Mouse (Mus musculus) left cerebral cortex, postnatal 14 days (tissue): ENCODE measurements around the gene Gas1. TPM values are rescaled to one million over a fixed set of nuclear protein-coding genes. Genes with fewer than 3 reads are reported as not detected.

Source experiments
- DNase-seq, 2 experiments: peaks; one replicate each; pipeline ENCODE4 v3.0.0; 2021 to 2022; ENCODE audit warnings: low spot score in 2 of 2, mixed read lengths in 1 of 2
- intact Hi-C: fragments of 180-260 bp; cut with DNase I; formaldehyde crosslinking; loops from one replicate; pipeline ENCODE4 v1.15.1; 2025
- total RNA-seq, 2 experiments: library from RNA; stranded (reverse); gene quantifications; 2 replicates each; pipeline ENCODE4 v1.2.3; 2021

Gene Gas1
- total RNA-seq, 2 experiments from 2014 or later = 9.1 to 11.2 TPM

GRCm38 (mm10) chr13:60174953-60175352, 2.2 kb downstream of the Gas1 start:
- intact Hi-C loops = loop anchor here (2.0 to 5.0 kb wide), 4 partner anchors 277 to 333 kb away; no protein-coding TSS in a partner anchor
- no peak for DNase-seq

GRCm38 (mm10) chr13:60173591-60174524, 3.3 kb downstream of the Gas1 start:
- DNase-seq = no peak
- intact Hi-C loops = loop anchor here (2.0 kb wide), 1 partner anchor 281 kb away; no protein-coding TSS in a partner anchor

- no peak for DNase-seq
- intact Hi-C loops = no loop called here
Measured at GRCm38 (mm10) chr13:60173186-60173585, 4.0 kb downstream of the Gas1 start.

DNA sequence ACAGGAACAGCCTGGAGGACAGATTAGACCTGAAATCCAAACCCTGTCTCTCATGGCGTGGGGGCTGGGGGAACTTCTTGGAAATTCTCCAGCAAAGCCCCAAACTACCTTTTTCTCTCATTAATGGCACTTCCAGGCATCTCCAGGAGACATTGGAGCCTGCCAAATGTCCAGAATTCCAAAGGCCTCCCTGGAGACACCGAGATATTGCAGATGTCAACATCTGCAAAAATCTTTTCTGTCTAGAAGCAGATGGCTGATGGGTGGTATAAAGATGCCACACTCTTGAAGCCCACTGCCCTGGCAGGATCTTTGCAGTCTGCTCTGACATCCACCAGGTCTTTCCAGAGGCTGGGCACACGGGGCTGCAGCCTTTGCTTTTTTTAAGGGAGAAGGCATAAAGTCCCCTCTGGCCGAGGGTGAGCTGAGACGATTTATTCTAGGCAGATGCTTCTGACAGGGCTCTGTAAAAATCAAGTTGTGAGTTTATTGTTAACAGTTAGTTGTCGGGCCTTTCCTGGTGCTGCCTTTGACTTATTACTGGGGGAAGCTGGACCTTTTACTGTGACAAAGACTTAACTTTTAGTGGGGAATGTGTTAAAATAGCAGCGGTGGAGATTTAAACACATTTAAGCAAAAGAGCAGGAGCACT, 4.7 kb downstream of the Gas1 start:
- intact Hi-C loops = no loop called here
- no peak for DNase-seq

- intact Hi-C loops = no loop called here
- no peak for DNase-seq
Measured at GRCm38 (mm10) chr13:60171781-60172180, 5.4 kb downstream of the Gas1 start.

- DNase-seq = no peak
- intact Hi-C loops = no loop called here
Measured at GRCm38 (mm10) chr13:60170898-60171715, 6.1 kb downstream of the Gas1 start.

GRCm38 (mm10) chr13:60169026-60169425, 8.1 kb downstream of the Gas1 start:
- DNase-seq = no peak

DNA sequence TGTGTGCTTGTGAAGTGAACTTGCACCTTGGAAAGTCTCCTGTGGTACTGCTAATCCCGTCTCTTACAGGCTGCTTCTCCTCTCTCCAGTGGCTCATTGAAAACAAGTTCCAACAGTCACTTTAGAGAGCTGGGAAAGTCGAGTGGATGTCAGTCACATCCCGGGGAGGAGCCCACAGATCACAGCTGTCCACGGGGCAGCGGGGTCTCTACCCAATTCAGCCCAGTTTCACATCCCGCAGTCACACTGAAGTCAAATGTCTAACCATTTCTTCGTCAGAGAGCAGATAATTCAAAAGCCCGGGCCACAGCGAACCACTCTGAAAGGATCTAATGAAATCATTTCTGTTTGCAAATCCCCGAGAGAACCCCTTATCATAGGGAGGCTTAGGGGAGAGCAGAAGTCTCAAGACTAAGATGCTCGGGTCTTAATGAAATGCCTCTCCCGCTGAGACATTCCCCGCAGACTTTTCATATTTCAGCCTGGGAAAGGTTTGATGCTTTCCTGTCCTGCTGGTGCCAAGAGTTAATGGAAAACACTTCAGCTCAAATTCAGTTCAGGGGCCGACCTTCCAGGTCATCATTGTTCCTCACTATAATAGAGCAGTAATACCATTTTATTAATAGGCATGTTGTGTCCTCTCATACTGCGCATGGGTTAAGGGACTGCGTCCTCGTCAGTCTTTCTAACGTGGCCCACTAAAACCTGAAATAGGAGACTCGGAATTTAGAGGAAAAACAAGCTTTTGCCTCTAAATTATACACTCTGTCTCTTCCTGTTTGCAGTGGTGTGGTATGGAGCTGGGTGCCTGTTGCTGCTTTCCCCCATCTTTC, 20.7 kb downstream of the Gas1 start:
- intact Hi-C loops = no loop called here

More at GRCm38 (mm10) chr13:60169026-60169425, 8.1 kb downstream of the Gas1 start:
- intact Hi-C loops = no loop called here

DNA sequence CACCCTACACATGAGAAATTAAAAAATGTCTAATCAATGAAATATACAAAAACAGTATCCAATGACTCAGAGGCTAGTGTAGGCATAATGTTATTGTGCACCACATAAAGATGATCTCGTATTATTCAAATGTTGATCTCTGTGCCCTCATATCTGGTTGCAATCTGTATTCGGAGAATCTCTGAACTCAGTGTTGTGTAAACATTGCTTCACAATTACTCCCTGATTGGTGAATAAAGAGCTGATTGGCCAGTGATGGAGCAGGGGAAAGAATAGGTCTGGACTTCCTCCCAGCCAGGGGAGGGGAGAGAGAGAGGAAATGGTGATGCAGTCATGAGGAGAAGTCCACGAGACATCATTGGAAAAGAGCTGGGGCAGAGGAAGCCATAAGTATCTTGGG, 23.0 kb downstream of the Gas1 start:
- intact Hi-C loops = no loop called here

More for the DNA sequence above, 20.7 kb downstream of the Gas1 start:
- no peak for DNase-seq

GRCm38 (mm10) chr13:60148235-60148634, 28.9 kb downstream of the Gas1 start:
- intact Hi-C loops = no loop called here
- no peak for DNase-seq

More for the DNA sequence above, 23.0 kb downstream of the Gas1 start:
- DNase-seq = no peak

DNA sequence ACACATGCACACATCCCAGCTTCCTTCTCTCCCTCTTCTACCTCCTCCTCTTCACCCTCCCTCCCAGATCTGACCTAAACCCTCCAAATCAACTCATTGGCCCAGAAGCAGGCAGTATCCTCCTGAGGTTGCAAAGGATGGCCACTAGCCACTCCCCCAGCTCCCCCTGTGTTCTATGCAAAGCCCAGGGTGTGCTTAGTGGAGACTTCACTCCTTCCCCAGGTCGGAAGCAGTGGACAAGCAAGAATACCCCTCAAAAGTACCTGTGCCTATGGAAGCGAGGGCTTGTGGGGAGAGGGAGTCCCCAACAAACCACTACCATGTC, 29.3 kb downstream of the Gas1 start:
- intact Hi-C loops = no loop called here

DNA sequence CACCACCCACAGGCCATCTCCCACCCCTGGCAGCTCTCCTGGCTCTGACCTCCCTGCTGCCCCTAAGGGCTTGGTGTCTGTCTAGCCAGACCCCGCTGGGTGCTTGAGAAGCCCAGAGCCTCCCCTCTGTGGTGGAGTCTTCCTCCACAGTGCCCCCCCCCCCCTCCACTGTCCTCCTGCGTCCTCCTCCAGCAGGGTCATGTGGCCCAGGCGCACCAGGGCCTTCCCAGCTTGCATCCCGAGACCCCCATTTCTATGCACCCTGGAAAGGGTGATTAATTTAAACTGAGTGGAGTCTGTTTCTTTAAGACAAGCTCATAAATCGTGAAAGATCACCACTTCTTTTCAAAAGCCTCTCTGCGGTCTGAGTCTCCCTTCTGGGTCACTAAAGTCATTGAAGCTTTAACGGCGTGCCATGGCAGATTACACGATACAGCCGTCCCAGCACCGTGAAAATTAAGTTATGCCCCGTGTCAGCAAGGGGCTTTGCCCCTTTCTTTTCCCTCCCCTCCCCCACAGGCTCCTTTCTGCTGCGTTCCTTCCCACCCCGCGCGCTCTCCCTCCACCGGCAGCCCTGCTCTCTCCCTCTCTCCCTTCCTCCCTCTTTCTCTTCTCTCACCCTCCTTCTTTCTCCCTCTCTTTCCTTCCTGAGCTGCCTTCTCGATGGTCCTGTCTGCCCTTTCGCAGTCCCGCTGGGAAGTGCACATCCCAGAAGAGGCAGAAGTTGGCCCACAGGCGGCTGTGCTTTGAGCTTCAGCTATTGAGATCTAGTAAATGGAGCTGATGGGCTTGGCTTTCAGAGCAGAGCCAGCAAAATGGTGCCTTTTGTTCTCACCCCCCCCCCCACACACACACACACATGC, 29.9 kb downstream of the Gas1 start:
- DNase-seq = no peak
- intact Hi-C loops = no loop called here

More for the DNA sequence above, 29.3 kb downstream of the Gas1 start:
- DNase-seq = no peak

- DNase-seq = no peak
- intact Hi-C loops = no loop called here
Measured at GRCm38 (mm10) chr13:60146231-60146630, 30.9 kb downstream of the Gas1 start.

DNA sequence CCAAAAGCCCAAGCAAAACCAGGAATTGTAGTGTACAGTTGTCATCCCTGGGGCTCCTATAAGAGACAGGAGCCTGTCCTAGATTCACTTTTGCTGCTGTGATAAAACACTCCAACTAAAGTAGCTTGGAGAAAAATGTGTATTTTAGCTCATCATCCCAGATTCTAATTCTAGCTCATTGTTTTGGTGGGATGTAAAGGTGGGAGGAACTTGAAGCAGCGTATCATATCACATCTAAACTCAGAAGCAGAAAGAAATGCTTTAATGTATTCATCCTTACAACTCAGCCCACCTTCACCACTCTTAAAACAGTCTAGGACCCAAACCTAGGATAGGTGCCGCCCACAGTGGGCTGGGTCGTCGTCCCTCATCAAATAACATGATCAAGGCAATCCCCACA, 40.2 kb downstream of the Gas1 start:
- no peak for DNase-seq
- intact Hi-C loops = no loop called here

- DNase-seq = no peak
- intact Hi-C loops = no loop called here
Measured at GRCm38 (mm10) chr13:60134439-60134799, 42.7 kb downstream of the Gas1 start.

DNA sequence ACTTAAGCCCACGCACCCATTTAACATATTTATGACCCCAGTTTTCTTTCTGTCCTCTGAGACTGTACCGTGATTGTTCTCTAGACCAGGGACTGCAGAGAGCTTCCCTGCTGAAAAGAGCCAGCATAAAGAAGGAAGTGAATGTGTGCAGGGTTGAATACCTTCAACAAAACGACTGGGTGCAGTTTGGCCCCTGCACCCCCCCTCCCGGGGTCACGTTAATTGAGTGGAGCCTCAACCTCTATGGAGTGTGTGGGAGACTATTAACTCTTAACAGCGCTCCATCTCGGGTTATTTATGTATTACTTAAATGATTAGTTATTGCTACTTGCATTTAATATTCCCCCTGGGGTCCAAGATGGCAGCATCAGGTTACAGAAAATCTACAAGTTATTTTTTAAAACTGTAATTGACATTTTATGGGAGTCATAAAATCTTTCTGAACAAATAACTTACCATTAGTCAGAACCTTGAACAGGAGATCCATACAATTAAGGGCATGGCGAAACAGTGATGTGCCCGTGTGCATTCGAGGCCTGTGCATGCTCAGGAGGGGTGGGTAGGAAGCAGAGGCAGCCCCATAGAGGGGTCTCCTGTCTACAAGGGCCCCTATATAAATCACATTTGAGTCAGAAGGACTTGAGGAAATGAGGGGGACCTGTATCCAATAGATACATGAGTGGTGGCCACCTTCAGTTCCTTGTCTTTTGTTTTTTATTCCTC, 43.3 kb downstream of the Gas1 start:
- intact Hi-C loops = no loop called here
- no peak for DNase-seq

GRCm38 (mm10) chr13:60131771-60132170, 45.4 kb downstream of the Gas1 start:
- intact Hi-C loops = no loop called here
- DNase-seq = no peak

- intact Hi-C loops = no loop called here
- DNase-seq = no peak
Measured at GRCm38 (mm10) chr13:60129541-60129940, 47.6 kb downstream of the Gas1 start.
